Mouse (Mus musculus) adrenal gland, adult 18-20 months (tissue): Measurements from ENCODE around the gene Skp1a. TPM values are rescaled to one million over a fixed set of nuclear protein-coding genes. Genes with fewer than 3 reads are reported as not detected.
"Not testable (repeated sequence)": the region's sequence is repeated elsewhere in the genome, so short reads cannot be mapped to it uniquely, and the experiment has no call there.

Experiments used
- DNase-seq, 2 experiments: peaks; one replicate each; pipeline ENCODE4 v3.0.0; 2021 to 2022; ENCODE audit warnings: low spot score in 2 of 2
- long read RNA-seq, 2 experiments: library from polyadenylated mRNA; stranded (forward); transcript quantifications; one replicate each; pipeline ENCODE4 v2.0.0; 2021
- total RNA-seq, 2 experiments: library from RNA; stranded (reverse); gene quantifications; 1 replicate in 1 of 2; 2 replicates in 1 of 2; pipeline ENCODE4 v1.2.3; 2021

Gene Skp1a
- 100 to 1,000 TPM; 471 to 498 TPM for total RNA-seq
- long read RNA-seq, experiment 1, transcript Skp1a-201 (6 exons, 1,440 nt) = major isoform, 113 of 117 reads
- long read RNA-seq, experiment 1, partial matches to known transcripts = 1 of 117 reads
- long read RNA-seq, experiment 1, other reads (novel, unspliced or antisense) = 2 of 117 reads
- long read RNA-seq, experiment 2, transcript Skp1a-201 (6 exons, 1,440 nt) = major isoform, 601 of 626 reads
- long read RNA-seq, experiment 2, partial matches to known transcripts = 7 of 626 reads
- long read RNA-seq, experiment 2, other reads (novel, unspliced or antisense) = 17 of 626 reads

DNA sequence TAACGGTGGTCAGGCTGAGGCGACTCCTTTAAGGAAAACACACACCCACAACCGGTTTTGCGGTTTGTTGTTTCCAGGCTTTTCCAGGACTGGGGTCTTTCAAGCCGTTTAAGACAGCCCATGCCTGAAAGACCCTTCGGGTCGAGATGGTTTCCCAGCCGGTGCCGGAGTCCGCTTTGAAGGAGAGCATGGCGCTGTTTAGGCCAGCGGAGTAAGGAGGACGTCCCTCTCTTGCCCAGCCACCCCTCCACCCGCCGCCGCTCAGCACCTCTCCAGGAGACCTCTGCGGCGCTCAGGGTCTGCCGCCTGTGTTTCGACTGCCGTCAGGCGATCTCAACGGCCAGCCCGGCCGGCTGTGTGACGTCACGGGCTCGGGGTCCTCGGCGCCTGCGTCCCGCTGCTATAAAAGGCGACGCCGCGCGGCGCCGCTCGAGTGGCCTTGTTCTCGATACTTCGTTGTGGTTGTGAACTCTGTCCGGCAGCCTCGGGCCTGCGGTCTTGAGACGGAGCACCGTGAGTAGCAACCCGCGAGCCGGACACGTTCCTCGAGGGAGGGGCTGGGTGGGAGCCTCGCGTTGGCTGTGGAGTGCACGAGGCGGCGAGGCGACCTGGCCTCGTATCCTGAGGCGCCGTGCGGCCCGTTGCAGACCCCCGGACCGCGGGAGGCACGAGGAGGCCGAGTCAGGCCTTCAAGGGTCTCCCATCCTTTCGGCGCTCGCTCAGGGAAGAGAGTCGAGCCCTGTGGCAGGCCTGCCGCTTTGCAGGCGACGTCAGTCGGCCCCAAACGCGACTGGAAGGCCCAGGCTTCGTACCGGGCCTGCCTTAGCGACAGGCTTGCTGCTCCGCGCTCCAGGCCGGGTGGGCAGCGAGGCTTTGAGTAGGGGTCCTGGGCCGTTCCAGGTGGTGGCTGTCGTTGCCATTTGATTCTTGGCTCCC lies at the start of gene Skp1a:
Gene Skp1a, plus strand, starts transcription at position 390 of the 936 bp plus-strand sequence.
- peak; percentile 95 to 97 for DNase-seq

DNA sequence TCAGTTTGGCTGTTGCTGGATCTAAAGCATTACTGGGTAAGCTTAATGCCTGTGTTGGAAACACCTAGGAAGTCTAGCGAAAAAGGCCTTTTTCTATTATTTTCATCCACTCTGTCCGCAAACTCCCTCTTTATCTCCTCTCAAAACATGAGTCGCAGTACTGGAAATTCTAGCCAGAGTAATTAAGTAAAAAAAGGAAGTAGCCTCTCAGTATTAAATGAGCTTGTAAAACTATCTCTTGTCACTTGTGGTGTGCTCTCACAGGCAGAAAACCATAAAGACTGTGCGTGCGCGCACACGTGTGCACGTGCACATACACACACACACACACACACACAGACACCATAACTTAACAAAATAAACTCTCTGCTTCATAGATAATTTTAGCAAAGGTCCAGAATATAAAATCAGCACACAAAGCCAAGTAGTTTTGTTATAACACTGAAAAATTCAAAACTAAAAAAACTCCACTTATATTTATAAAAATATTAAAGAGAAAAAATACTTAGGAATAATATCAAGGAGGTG lies 35.2 kb upstream of the Skp1a start:
- DNase-seq = not testable (repeated sequence)

- no peak for DNase-seq
Observed at GRCm38 (mm10) chr11:52213887-52214286, 17.9 kb upstream of the Skp1a start, which contains the start of gene Olfr1371. Olfr1371 (minus strand) TSS chr11:52213987.

- DNase-seq = peak; percentile 64 to 67
Observed at GRCm38 (mm10) chr11:52220282-52220681, 11.5 kb upstream of the Skp1a start.

DNA sequence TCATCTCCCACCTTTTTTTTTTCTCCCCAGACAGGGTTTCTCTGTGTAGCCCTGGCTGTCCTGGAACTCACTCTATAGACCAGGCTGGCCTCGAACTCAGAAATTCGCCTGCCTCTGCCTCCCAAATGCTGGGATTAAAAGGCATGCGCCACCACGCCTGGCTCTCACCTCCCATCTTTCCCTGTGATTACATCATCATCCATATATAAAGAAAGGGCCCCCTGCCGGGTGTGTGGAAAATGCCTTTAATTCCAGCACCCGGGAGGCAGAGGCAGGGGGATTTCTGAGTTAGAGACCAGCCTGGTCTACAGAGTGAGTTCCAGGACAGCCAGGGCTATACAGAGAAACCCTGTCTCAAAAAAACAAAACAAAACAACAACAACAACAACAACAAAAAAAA lies 9.9 kb upstream of the Skp1a start:
- not testable (repeated sequence) for DNase-seq

DNA sequence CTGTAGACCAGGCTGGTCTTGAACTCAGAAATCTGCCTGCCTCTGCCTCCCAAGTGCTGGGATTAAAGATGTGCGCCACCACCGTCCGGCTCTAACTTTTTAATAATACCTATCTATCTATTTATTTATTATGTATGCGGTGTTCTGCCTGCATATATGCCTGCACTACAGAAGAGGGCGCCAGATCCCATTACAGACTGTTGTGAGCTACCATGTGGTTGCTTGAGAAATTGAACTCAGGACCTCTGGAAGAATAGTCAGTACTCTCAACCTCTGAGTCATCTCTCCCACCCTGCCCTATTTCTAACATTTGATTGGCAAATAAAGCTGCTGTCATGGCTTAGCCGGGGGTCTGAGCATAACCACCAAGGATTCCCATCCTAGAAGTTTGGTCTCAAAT lies 8.9 kb upstream of the Skp1a start:
- no peak for DNase-seq

DNA sequence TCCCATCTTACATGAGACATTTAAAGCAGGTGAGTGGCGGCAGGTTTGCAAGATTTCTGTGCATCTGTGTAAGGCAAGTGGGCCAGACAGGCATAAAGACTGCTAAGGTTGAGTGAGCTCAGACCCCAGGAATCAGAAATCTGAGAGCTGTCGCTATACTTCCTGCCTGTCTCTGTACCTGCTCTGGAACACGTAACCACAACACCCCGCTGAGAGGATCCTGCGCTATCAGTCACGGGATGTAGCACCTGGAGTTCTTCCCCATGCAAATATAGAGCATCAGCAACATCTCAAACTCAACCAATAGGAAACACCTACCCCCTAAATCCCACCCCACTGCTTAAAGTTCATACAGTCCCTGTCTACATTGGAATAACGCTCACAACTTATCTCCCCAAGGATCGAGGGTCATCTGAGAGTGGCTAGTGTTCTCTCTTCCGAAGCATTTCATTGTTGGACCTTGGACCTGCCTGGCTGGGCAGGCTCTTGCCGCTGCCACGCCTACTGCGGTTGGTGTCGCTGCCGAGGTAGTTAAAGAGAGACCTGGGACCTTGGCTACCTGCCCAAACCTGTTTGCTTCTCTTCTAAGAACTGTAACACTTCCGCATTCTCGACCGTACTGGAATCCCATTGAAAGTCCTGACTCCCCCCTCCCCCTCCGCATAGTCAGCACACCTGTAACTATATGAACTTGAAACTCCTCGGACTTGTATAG lies 7.7 kb upstream of the Skp1a start:
- DNase-seq = no peak

GRCm38 (mm10) chr11:52225986-52226599 lies 5.7 kb upstream of the Skp1a start:
- DNase-seq = no peak

GRCm38 (mm10) chr11:52227053-52227452 lies 4.7 kb upstream of the Skp1a start:
- DNase-seq = no peak

DNA sequence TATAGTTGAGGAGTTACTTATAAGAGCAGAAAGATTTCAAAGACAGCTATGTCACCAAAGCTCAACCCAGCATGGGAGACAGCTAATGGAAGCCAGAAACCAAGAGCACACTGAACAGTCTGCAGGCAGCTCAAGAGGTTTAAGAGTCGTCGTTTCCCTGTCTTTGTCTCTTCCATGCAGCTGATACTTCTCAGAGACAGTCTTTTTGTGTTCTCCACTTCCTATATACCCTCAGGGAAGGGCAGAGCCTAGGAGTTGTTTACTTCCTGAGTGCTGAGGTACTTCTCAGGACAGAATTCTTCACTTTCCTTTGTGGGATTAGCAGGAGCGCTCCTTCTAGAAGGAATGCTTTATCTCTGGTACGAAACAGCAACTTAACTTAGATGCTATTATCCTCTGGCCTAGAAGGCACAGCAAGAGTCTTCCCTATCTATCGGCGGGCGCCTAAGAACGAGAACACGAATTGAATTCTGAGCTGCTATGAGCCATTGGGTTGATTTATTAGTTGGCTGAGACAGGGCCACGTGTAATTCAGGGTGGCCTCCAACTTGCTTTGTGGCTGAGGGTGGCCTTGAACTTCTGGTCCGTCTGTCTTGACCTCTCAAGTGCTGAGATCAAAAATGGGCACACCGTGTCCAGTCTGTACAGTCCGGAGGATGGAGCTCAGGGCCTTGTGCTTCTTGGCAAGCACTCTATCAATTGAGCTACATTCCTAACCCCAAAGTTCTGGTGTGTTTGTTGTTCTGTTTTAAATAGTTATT lies 4.1 kb upstream of the Skp1a start:
- peak in 1 of 2 experiments; percentile 43 for DNase-seq

DNA sequence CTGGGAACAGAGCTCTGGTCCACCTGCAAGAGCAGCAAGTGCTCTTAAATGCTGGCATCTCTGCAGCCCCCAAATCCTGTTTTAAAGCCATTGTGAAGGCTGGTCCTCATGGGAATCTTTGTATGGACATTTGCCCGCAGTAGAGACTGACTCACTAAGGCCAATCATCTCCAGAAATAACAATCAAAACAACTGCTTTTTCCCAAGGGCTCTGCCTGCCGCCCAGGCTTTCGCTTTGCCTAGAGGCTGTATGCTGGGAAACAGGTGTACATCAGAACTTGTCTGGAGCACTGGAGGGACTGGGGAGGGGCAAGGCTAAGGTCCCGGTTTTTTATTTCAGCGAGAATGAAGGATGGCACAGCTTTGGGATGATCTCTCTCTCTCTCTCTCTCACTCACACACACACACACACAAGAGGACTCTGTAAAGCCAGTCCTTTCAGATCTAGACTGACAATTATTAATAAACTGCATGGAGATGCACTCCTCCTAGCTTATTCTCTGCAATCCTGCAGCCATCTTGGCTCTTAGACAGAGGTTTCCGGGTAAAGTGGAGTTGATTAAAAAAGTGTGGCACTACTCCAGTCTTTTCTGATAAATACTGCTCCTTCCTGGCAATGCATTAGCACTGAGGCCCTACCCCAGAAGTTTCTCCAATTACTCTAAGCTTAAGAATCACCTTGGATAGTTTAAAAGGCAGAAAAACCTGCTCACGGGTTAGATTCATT lies 2.9 kb upstream of the Skp1a start:
- DNase-seq = no peak

GRCm38 (mm10) chr11:52230694-52231093 lies 1.1 kb upstream of the Skp1a start:
- no peak for DNase-seq

DNA sequence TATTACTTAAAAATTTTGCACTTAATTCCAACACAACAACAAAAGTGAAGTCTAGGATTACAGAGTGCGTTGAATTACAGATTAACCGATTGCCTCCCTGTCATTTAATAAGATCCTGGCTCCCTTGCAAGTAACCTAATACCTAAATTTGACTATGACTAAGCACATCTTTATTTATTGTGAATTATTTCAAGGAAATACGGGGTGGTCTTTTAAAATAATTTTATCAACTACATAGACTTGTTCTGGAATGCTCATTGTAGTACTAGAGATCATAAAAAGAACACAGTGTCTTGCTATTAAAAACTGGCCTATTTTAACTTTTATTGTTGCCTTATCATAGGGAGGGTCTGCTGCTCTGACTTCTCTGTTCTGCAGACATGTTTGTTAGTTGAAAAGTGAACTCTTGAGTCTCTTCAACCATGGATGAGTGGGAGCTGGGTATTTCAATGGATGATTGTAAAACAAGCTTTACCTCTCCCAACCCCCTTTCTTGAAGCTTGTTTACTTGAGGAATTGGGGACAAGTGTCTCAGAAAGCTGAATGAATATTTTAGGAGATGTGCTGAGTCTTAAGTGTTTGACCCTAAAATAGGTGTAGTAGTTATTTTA lies 1.4 kb downstream of the Skp1a start:
- DNase-seq = no peak

DNA sequence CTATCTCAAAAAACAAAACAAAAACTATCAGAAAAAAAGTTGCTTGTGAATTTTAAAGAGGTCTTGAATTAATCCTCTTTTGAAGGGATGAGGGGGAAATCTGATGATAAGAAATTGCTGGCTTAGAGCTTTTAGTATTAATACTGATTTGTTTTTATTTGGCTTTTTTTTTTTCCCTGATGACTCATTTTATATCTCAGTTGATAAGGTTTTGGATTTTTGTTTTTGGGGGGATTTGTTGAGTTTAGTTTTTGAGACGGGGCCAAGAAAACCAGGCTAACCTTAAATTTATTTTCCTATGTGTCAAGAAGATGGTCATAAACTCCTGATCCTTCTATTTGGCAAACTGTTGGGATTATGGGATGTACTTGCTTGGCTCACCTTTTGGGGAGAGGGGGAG lies 2.1 kb downstream of the Skp1a start:
- no peak for DNase-seq

DNA sequence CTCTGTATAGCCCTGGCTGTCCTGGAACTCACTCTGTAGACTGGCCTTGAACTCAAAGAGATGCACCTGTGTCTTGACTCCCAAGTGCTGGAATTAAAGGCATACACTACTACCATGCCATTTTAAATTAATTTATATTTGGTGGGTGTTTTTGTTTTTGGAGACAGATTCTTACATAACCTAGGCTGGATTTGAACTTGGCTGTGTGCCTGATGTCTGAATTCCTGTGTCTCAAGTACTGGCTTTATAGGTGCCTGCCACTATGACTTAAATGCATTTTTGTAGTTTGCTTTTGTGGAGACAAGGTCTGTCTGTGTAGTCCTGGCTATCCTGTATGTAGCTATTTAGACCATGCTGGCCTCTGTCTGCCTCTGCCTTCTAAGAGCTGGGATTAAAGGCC lies 2.7 kb downstream of the Skp1a start:
- DNase-seq = no peak

DNA sequence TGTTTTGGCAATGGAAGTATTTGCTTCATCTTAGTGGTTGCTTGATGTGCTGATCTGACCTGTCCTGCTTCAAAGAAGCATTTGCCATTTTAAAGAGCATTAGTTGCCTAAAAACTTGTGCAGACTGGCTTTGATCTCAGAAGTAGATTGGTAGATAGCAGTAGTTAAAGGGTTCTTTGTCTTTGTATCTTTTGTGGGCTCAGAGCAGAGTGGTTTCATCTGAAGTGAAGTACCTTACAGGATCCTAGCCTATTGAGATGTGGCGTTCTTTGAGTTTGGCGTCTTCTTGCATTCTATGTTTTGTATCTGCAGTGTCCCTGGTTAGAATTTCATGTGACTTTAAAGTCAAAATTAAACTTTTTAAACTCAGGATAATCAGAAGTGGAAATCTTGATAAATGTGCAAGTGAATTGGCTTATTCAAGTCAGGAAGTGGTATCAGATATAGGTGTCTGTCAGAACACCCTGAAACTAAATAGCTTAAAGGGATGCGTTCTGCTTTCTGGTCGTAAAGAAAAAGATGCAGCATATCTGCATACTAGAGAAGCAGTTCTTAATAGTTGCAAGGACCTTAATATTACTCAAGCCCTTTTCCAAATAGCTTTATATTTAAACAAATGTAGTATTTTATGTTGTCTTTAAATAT lies 9.2 kb downstream of the Skp1a start:
- no peak for DNase-seq

DNA sequence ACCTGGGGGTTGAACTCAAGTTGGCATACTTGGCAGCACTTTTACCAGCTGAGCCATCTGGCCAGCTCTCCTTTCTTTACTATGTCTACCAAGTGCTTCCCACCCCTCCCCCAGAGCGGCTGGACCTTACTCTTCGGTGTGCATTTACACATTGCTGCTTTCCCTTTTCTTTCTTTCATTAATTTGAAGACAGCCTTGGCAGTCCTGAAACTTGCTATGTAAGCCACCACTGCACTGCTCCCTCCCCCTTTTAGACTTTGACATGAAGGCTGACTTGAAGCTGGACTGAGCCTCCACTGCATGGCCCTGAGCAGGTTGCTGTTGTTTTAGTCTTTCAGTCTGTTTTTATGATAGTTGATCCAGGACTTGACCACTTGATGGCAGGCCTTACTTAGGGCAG lies 17.7 kb downstream of the Skp1a start:
- no peak for DNase-seq

DNA sequence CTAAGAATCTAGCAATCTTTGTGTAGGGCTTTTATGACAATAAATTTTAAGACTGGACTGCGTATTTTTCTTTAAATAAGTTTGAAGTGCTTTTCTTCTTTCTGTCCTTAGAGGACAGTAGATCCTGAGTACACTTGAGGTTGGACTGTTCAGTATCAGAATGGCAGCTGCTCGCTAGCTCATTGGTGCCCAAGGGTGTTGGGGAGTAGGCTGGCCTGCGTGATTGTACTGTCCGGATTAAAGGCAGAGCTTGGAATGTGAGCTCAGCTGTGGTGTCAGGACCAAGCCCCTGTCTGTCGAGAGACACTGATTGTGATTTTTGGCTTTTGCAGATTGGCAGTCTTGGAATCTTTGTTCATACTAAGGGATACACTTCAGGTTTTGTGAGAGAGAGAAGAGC lies 20.0 kb downstream of the Skp1a start:
- DNase-seq = no peak
